Mouse (Mus musculus) CD4-positive, CD25-positive, alpha-beta regulatory T cell (primary cell): Measurements from ENCODE around the gene Syvn1. TPM values are rescaled to one million over a fixed set of nuclear protein-coding genes. Genes with fewer than 3 reads are reported as not detected.

ENCODE experiments used
- polyA plus RNA-seq: library from polyadenylated mRNA; unstranded; fragments of 100-300 nt; shearing (Covaris generic); gene quantifications from one replicate; pipeline ENCODE4 v1.2.1, GENCODE M21; 2017

Gene Syvn1
- 49.6 TPM for polyA plus RNA-seq

DNA sequence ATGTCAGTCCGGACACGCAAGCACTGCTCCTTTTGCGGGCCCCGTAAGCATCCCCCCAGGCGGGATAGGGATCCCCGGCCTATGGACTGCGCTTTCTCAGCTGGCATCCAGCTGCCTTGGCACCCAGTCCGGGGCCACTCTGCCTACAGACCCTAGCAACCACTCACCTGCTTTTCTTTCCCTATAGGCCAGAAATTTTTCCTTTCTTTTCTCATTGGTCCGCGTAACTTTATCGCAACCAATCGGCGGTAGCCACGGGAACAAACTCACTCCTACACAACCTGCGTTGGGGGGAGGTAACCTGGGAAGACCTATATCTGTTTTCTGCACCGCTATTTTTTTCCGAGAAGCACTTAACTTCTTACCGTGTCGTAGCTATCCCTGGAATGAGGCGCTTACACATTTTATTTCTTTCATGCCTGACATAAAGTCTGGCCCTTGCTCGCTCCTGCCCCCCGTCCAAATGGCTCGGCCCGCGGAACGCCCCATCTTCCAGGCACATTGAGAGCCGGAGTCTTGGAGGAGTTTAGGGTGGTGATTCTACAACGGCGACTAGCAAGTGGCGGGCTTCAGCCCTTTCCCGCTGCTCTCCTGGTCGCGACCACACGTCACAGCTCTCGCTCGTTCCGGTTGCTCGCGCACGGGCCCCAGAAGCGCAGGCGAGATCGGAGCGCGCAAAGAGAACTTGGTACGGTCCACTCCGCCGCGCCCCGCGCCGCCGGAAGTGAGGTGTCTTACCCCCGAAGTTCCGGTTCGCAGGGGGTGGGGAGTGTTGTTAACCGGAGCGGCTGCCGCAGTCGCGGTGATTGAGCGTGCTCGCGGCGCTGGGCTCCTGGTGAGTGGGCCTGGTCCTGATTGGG is at the start of gene Syvn1:
Gene Syvn1 (plus strand): TSS at position 283 of the 860 bp plus-strand sequence.

DNA sequence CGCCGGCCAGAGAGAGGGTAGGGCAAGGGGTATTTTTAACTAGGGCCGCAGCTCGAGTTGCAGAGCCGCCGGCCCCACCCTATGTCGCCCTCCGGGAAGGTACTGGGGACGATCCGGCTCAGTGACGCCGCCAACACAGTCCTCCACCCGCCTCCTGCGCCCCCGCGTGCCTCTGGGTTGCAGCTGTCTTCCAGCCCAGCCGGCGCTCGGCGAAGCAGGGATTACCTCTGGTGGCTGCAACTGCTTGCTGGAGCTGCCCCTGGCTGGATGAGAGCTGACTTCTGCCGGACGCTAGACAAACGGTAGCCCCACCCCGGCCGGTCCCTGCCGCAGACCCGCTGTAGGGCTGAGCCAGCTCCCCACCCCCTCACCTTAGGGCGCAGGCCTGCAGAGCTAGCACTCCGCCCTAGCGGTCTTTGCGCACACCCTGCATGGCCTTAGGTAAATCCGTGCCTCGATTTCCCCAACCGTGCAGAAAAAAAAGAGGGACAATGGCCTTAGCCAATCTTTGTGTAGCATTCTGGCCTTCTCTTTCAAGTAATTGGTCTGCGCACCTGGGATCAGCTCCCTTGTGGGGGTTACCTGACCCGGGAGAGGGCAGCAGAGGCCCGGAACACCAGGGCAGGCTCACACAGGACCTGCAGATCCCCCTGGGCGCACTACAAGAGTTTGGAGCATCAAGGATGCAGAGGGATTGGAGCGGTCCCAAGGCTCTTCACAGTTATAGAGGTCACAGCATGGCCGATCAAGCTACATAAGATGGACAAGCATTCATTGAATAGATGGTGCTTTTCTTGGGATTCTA is 30.7 kb upstream of the Syvn1 start, which contains the start of gene Capn1:
Gene Capn1 (minus strand): TSS at position 387 of the 805 bp plus-strand sequence.

GRCm38 (mm10) chr19:6057313-6058096 is 11.1 kb downstream of the Syvn1 start, which contains the start of the genes Mrpl49 and Fau:
Gene Mrpl49, minus strand, starts transcription at chr19:6057785.
Gene Fau, plus strand, starts transcription at chr19:6057844.

GRCm38 (mm10) chr19:6061021-6061533 is 14.7 kb downstream of the Syvn1 start, which contains the start of gene Znhit2:
Gene Znhit2, plus strand, starts transcription at chr19:6061192.

GRCm38 (mm10) chr19:6067724-6068415 is 21.5 kb downstream of the Syvn1 start, which contains the start of gene Tm7sf2:
Gene Tm7sf2, minus strand, starts transcription at chr19:6068373.

DNA sequence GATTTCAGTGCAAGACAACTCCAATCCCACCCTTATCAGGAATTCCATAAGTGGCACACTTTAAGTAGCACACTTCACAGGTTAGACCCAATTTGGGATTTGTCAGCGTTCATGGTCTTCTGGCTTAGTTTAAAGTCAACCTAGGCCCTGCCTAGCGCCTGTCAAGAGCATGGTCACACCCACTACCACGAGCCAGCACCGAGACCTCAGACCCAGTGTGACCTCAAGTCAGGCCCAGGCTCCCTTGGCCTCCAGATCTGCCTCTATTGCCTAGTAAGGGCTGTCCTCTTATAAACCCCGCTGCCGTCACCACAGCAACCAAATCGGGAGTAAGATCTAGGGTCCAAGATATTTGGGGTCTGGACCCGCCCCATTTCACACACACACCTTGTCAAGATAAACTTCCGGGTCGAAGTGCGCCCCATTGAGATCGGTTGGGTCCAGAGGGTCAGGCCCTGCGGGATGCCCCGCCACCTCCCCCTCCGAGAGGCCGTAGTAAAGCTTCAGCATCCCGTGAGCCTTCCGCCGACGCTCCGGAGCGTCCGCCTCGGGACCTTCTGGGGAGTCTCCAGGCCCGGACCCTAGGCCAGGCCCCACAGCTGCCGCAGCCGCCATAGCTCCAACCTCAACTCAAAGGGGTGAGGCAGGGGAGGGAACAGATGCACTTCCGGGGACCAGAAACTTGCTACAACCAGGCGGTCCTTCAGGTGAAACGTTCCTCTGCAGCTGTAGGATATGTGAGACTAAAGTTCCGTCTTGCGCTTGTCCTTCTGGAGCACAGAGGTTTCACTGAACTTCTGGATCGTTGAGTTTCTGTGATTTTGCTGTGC is 30.4 kb downstream of the Syvn1 start, which contains the start of gene Vps51:
Gene Vps51 (minus strand): TSS at position 668 of the 830 bp plus-strand sequence.

DNA sequence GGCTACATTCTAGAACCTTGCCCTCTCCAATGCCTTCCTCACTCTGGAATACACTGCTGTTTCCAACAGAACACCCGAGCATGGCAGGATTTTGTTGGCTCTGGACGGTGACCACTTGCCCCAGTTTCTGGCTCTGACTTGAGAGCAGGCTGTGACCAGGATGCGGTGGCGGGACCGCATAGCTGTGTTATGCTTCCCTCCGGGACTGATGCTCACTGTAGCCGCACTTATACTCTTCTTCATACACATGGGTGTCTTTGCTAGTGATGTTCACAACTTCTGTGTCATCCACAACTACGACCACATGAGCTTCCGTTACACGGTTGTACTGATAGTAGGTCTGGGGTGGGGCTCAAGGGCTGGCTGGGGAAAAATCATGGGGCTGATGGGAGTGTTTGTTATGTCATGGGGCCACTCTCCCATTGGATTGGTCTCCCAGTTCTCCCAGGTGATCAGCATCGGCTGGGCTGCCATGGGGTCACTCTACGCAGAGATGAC is 33.7 kb downstream of the Syvn1 start, which contains the start of gene Tmem262:
Gene Tmem262 (plus strand): TSS at position 51 of the 498 bp plus-strand sequence.

DNA sequence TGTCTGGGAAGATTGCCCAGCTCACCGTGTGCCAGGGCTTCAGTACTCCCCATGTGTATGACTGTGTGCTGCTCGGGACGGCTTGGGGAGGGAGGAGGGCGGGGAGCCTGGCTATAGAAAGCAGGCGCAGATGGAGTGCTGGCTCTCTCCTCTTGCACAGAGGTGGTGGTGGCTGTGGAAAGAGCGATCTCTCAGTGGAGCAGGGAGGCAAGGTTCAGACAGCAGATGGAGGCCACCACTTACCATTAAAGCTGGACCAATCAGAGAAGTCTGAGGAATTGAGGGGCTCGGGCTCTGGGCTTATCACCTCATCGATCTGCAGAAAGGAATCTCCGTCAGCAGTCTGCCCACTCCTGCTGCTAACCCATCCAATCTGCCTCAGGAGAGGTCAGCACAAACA is 35.8 kb downstream of the Syvn1 start, which contains the start of gene Gm28374:
Gene Gm28374 (minus strand): TSS at position 101 of the 400 bp plus-strand sequence.

DNA sequence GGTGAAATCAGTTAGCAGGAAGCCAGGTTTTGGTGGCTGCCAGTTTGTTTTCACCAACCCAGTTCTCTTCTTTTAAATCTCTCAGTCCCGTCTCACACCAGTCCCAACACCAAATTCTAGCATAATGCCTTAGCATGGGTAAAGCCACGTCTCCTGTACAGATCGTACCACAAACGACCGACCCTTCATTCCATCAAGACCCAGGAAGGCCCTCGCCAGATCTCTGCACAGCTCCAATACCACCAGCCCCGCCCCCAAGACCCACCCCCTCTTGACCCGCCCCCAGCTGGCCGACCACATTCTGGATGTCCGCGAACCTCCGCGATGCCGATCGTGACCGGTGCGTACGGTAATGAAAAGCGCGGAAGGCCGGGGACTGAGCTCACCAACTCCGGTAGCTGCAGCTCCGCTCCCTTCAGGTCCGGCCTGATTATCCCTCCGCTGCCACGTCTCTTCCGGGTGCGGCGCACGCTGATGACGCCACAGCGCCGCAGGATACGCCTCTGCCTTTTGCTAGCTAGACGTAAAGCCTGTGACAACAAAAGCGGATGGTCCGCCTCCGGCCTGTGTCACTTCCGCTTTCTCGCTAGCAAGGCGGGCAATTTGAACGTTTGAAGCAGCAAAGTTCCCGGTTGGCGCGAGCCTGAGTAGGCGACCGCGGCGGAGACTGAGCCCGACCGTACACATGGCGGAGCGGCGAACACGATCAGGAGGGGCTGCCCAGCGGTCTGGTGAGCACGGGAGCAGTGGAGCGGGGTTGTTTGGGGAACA is 38.3 kb downstream of the Syvn1 start, which contains the start of the genes Zfpl1 and Cdca5:
Gene Zfpl1 (minus strand): TSS at position 479 of the 771 bp plus-strand sequence.
Gene Cdca5 (plus strand): TSS at position 506 of the 771 bp plus-strand sequence.

DNA sequence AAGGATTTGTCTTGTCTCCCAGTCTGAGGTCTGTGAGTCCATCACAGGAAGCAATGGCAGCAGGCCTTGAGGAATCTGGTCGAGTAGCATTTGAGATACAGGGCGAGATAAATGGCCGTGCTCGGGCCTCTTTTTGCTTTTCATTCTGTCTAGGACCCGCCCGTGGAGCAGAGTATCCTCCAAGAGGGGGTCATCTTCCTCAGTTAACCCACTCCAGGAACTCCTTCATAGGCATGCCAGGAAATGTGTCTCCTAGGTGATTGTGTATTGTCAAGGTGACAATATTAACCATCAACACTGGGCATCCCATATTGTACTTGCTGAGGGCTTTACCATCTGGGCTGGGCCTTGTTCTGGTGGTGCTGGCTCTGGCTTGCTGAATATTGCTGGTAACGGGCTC is 47.7 kb downstream of the Syvn1 start, which contains the start of gene AC131692.1:
Gene AC131692.1 (plus strand): TSS at position 301 of the 400 bp plus-strand sequence.

Other genes starting within 250 kb of the Syvn1 start
- gene Frmd8, start 171.3 kb upstream of the Syvn1 start, polyA plus RNA-seq: 290 TPM
- gene Slc25a45, start 168.8 kb upstream of the Syvn1 start, polyA plus RNA-seq: 41.9 TPM
- 0.36 TPM for gene Tigd3, start 152.4 kb upstream of the Syvn1 start, polyA plus RNA-seq
- gene Dpf2, start 133.6 kb upstream of the Syvn1 start, polyA plus RNA-seq: 176 TPM
- 0.16 TPM for gene Cdc42ep2, start 121.8 kb upstream of the Syvn1 start, polyA plus RNA-seq
- gene Pola2, start 82.4 kb upstream of the Syvn1 start, polyA plus RNA-seq: 46.0 TPM
- gene Slc22a20, start 60.4 kb upstream of the Syvn1 start, polyA plus RNA-seq: 0.10 TPM
- gene Capn1, start 30.7 kb upstream of the Syvn1 start, polyA plus RNA-seq: 76.6 TPM
- gene Mrpl49, start 11.2 kb downstream of the Syvn1 start, polyA plus RNA-seq: 43.3 TPM
- gene Fau, start 11.3 kb downstream of the Syvn1 start, polyA plus RNA-seq: 794 TPM
- 35.9 TPM for gene Znhit2, start 14.6 kb downstream of the Syvn1 start, polyA plus RNA-seq
- 15.1 TPM for gene Tm7sf2, start 21.8 kb downstream of the Syvn1 start, polyA plus RNA-seq
- 93.4 TPM for gene Vps51, start 30.7 kb downstream of the Syvn1 start, polyA plus RNA-seq
- gene Tmem262, start 33.5 kb downstream of the Syvn1 start, polyA plus RNA-seq: not detected
- 0.61 TPM for gene Gm28374, start 35.7 kb downstream of the Syvn1 start, polyA plus RNA-seq
- gene Zfpl1, start 38.4 kb downstream of the Syvn1 start, polyA plus RNA-seq: 52.7 TPM
- 2.2 TPM for gene Cdca5, start 38.4 kb downstream of the Syvn1 start, polyA plus RNA-seq
- not detected for gene AC131692.1, start 47.8 kb downstream of the Syvn1 start, polyA plus RNA-seq
- gene Naaladl1, start 59.2 kb downstream of the Syvn1 start, polyA plus RNA-seq: 0.20 TPM
- 22.7 TPM for gene Sac3d1, start 72.1 kb downstream of the Syvn1 start, polyA plus RNA-seq
- gene Snx15, start 81.7 kb downstream of the Syvn1 start, polyA plus RNA-seq: 36.9 TPM
- not detected for gene Batf2, start 94.4 kb downstream of the Syvn1 start, polyA plus RNA-seq
- 20.8 TPM for gene Arl2, start 95.0 kb downstream of the Syvn1 start, polyA plus RNA-seq
- 0.16 TPM for gene Majin, start 137.8 kb downstream of the Syvn1 start, polyA plus RNA-seq
- gene Gpha2, start 179.8 kb downstream of the Syvn1 start, polyA plus RNA-seq: 0.30 TPM
- 20.2 TPM for gene Ppp2r5b, start 189.3 kb downstream of the Syvn1 start, polyA plus RNA-seq
- gene Atg2a, start 195.1 kb downstream of the Syvn1 start, polyA plus RNA-seq: 35.8 TPM
- gene Ehd1, start 230.1 kb downstream of the Syvn1 start, polyA plus RNA-seq: 22.2 TPM